23 mouse cellular contexts compared by ENCODE assay signal in the genomic region with DNA sequence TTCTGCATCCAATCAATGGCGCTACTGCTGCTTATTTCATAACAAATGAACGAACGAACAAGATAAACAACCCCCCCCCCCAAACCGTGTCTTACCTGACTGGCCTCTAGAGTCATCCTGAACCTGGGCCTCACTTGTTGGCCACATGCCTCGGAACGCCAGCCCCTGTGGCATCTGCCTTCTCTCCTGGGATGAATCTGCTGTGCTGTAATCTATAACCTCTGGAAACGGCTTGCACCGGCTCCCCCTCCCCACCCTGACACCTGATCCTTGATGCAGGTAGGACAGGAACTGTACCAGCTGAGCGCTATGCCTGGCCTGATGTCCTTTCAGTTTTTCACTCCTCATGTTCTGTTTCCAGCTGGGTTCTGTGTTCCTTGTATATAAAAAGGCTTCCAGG.
DNase-seq lines count a peak whose midpoint lies in the region; ATAC-seq lines count a peak whose summit lies in the region.
"Had no signal": no experiment of that assay in that cellular context is flagged by ENCODE, and none has a peak within 500 bp of the region (broad histone marks: within the 10 kb centered on the region; RNA-seq: fewer than 3 reads in every experiment).

No protein-coding gene starts in this region.

- H3K9ac ChIP-seq in embryonic facial prominence, embryonic 11.5 days (replicated peaks; ENCODE audit: low read length) = no peak overlapping the region
- H3K9ac ChIP-seq: embryonic facial prominence, embryonic 12.5 days; forebrain, embryonic 12.5 days; forebrain, postnatal 0 days had no signal

- H3K36me3 ChIP-seq in embryonic facial prominence, embryonic 11.5 days (replicated peaks; ENCODE audit: control insufficient read depth, insufficient read depth, low read depth, low read length) = peaks cover 3% of the 10 kb centered on the region
- peaks cover 40% of the 10 kb centered on the region for H3K36me3 ChIP-seq in embryonic facial prominence, embryonic 10.5 days (replicated peaks)
- H3K36me3 ChIP-seq: G1E had no signal

- 52% methylated on average over 9 of the region's 9 CpGs for WGBS in embryonic facial prominence, embryonic 11.5 days
- WGBS in embryonic facial prominence, embryonic 10.5 days = 58% methylated on average over 9 of the region's 9 CpGs

- H3K4me1 ChIP-seq in embryonic facial prominence, embryonic 11.5 days (ENCODE audit: control insufficient read depth, insufficient read depth, low read length) = no peaks in the 10 kb centered on the region
- peaks cover 24% of the 10 kb centered on the region for H3K4me1 ChIP-seq in embryonic facial prominence, embryonic 10.5 days

- no peak overlapping the region for H3K4me2 ChIP-seq in embryonic facial prominence, embryonic 11.5 days (ENCODE audit: low read depth, low read length)
- H3K4me2 ChIP-seq: embryonic facial prominence, embryonic 12.5 days; forebrain, embryonic 12.5 days had no signal

- H3K4me3 ChIP-seq in embryonic facial prominence, embryonic 11.5 days (ENCODE audit: low read depth, low read length) = no peak overlapping the region
- H3K4me3 ChIP-seq in embryonic facial prominence, embryonic 10.5 days = no peak overlapping the region
- H3K4me3 ChIP-seq: embryonic facial prominence, embryonic 12.5 days; forebrain, embryonic 12.5 days had no signal

- no peaks in the 10 kb centered on the region for H3K9me3 ChIP-seq in embryonic facial prominence, embryonic 11.5 days (replicated peaks; ENCODE audit: control insufficient read depth, low read length)
- H3K9me3 ChIP-seq in embryonic facial prominence, embryonic 10.5 days = no peaks in the 10 kb centered on the region
- H3K9me3 ChIP-seq: embryonic facial prominence, embryonic 12.5 days; forebrain, embryonic 12.5 days; G1E had no signal

- H3K27ac ChIP-seq in embryonic facial prominence, embryonic 11.5 days (replicated peaks; ENCODE audit: low read depth, low read length) = no peak overlapping the region
- no peak overlapping the region for H3K27ac ChIP-seq in embryonic facial prominence, embryonic 10.5 days (replicated peaks)
- H3K27ac ChIP-seq: embryonic facial prominence, embryonic 12.5 days; forebrain, embryonic 12.5 days had no signal

- DNase-seq in embryonic facial prominence, embryonic 11.5 days (ENCODE audit: low spot score) = no peak
- DNase-seq in embryonic facial prominence, embryonic 10.5 days (ENCODE audit: low spot score) = no peak
- DNase-seq in heart, adult 11 months = peak; percentile 54
- DNase-seq in heart, adult 9 months (ENCODE audit: low spot score in 2 of 2) = no peak
- DNase-seq in kidney, postnatal 10 days = peak; percentile 8
- no peak for DNase-seq in kidney, postnatal 4 days
- DNase-seq: adrenal gland, adult 8-10 months; adrenal gland, postnatal 14 days; adrenal gland, postnatal 36 days; B cell, adult 2 months; cerebellum, adult 11-12 months; cerebellum, adult 2 months; cerebellum, adult 9-10 months; cerebellum, postnatal 10 days; cerebellum, postnatal 25 days; forebrain, postnatal 0 days had no signal

- 0 out of 2 replicates have a peak, but pooled peaks have one; percentile 39 for ATAC-seq in embryonic facial prominence, embryonic 11.5 days (replicated peaks; ENCODE audit: insufficient number of reproducible peaks, low FRiP score, low TSS enrichment, low read depth)
- ATAC-seq: activated CD4-positive, CD25-positive, alpha-beta regulatory T cell, adult 4 months; CD4-positive, CD25-positive, alpha-beta regulatory T cell, adult 4 months; forebrain, embryonic 14.5 days; forebrain, postnatal 0 days; Patski had no signal

- no peaks in the 10 kb centered on the region for H3K27me3 ChIP-seq in embryonic facial prominence, embryonic 11.5 days (ENCODE audit: control insufficient read depth, insufficient read depth, low read length)
- H3K27me3 ChIP-seq in embryonic facial prominence, embryonic 10.5 days (replicated peaks; ENCODE audit: low read depth, poor library complexity, severe bottlenecking) = no peaks in the 10 kb centered on the region
- H3K27me3 ChIP-seq: embryonic facial prominence, embryonic 12.5 days; forebrain, embryonic 12.5 days; Patski had no signal

Comparison
In these comparisons a context has a peak if more than half of its experiments do, and no peak if none do; other contexts are left out.
1. DNase-seq: peak in heart, adult 11 months (single experiment) and kidney, postnatal 10 days (single experiment); none in embryonic facial prominence, embryonic 11.5 days (single experiment), embryonic facial prominence, embryonic 10.5 days (single experiment), heart, adult 9 months (0 of 2) and kidney, postnatal 4 days (0 of 2).